Mouse (Mus musculus) right cerebral cortex, postnatal 4 days (tissue): ENCODE measurements around the gene Neu1.
A peak's percentile ranks its signal among the peaks of the same experiment; 100 is the strongest.
"Not testable (repeated sequence)": the region's sequence is repeated elsewhere in the genome, so short reads cannot be mapped to it uniquely, and the experiment has no call there.

Experiments
- DNase-seq: peaks from one replicate; pipeline ENCODE4 v3.0.0-alpha.2; 2022

Gene Neu1

GRCm38 (mm10) chr17:34949553-34949969 lies 18.5 kb downstream of the Neu1 start:
- no peak for DNase-seq

GRCm38 (mm10) chr17:34950514-34951455 lies 19.7 kb downstream of the Neu1 start:
- no peak for DNase-seq

GRCm38 (mm10) chr17:34951636-34952377 lies 20.8 kb downstream of the Neu1 start:
- no peak for DNase-seq

- peak; percentile 91 for DNase-seq
These were observed 21.5 kb downstream of the Neu1 start for GRCm38 (mm10) chr17:34952378-34953040.

GRCm38 (mm10) chr17:34953258-34953657 lies 22.2 kb downstream of the Neu1 start:
- DNase-seq = no peak

- no peak for DNase-seq
These were observed 22.9 kb downstream of the Neu1 start for GRCm38 (mm10) chr17:34953904-34954303.

GRCm38 (mm10) chr17:34954831-34955230 lies 23.8 kb downstream of the Neu1 start:
- DNase-seq = no peak

GRCm38 (mm10) chr17:34955884-34956283 lies 24.8 kb downstream of the Neu1 start:
- DNase-seq = no peak

GRCm38 (mm10) chr17:34956340-34956739 lies 25.3 kb downstream of the Neu1 start:
- no peak for DNase-seq

- not testable (repeated sequence) for DNase-seq
These were observed 26.2 kb downstream of the Neu1 start for GRCm38 (mm10) chr17:34957291-34957690.

- not testable (repeated sequence) for DNase-seq
These were observed 26.9 kb downstream of the Neu1 start for GRCm38 (mm10) chr17:34957966-34958365.

GRCm38 (mm10) chr17:34958734-34959129 lies 27.7 kb downstream of the Neu1 start:
- not testable (repeated sequence) for DNase-seq

- peak; percentile 51 for DNase-seq
These were observed 28.2 kb downstream of the Neu1 start, which contains the start of gene Hspa1b for GRCm38 (mm10) chr17:34959130-34959778. TSS of gene Hspa1b (minus strand) at chr17:34959238.

GRCm38 (mm10) chr17:34959881-34960515 lies 28.9 kb downstream of the Neu1 start:
- no peak for DNase-seq

- DNase-seq = no peak
These were observed 29.8 kb downstream of the Neu1 start for GRCm38 (mm10) chr17:34960702-34961493.

GRCm38 (mm10) chr17:34962125-34962524 lies 31.1 kb downstream of the Neu1 start:
- no peak for DNase-seq

- DNase-seq = no peak
These were observed 31.8 kb downstream of the Neu1 start for GRCm38 (mm10) chr17:34962841-34963240.

GRCm38 (mm10) chr17:34964640-34965049 lies 33.6 kb downstream of the Neu1 start:
- no peak for DNase-seq

GRCm38 (mm10) chr17:34965627-34966026 lies 34.6 kb downstream of the Neu1 start:
- DNase-seq = no peak

GRCm38 (mm10) chr17:34969822-34970221 lies 38.8 kb downstream of the Neu1 start, which contains the start of gene Gm20481:
TSS of gene Gm20481 (plus strand) at chr17:34969912.
- DNase-seq = not testable (repeated sequence)

GRCm38 (mm10) chr17:34970850-34971249 lies 39.8 kb downstream of the Neu1 start:
- not testable (repeated sequence) for DNase-seq
